Mouse (Mus musculus) left cerebral cortex, postnatal 14 days (tissue): ENCODE results near the gene Gm960. TPM values are rescaled to one million over a fixed set of nuclear protein-coding genes. Genes with fewer than 3 reads are reported as not detected.

Experiments
- microRNA-seq, 2 experiments: library from miRNA; unstranded; fragments of <30 nt; microRNA quantifications; one replicate each; pipeline ENCODE4 v1.2.0; 2022
- total RNA-seq, 2 experiments: library from RNA; stranded (reverse); gene quantifications; 2 replicates each; pipeline ENCODE4 v1.2.3; 2021

The Gm960 gene
- total RNA-seq, 2 experiments from 2014 or later: 1.8 to 2.1 TPM

Small RNAs within 50 kb of the gene (microRNA-seq; reads per million reads assigned to microRNA genes)
- gene Mir6986: 6.9 to 7.4 reads per million in 2 experiments

Other genes with a start within 250 kb of the Gm960 start
- gene Syt12, start 221.2 kb downstream of the Gm960 start, total RNA-seq: 10 to 100 TPM; 30.8 to 31.7 TPM
- not detected for gene 2010003K11Rik, start 200.1 kb downstream of the Gm960 start, total RNA-seq
- 10 to 100 TPM; 57.2 to 59.2 TPM for gene Pcx, start 188.2 kb downstream of the Gm960 start, total RNA-seq
- 10 to 100 TPM; 59.2 to 66.1 TPM for gene Lrfn4, start 83.0 kb downstream of the Gm960 start, total RNA-seq
- gene Rce1, start 73.0 kb downstream of the Gm960 start, total RNA-seq: 10 to 100 TPM; 20.4 to 20.6 TPM
- gene Sptbn2, start 12.5 kb upstream of the Gm960 start, total RNA-seq: 100 to 1,000 TPM; 702 to 775 TPM
- gene Rbm4b, start 57.8 kb upstream of the Gm960 start, total RNA-seq: 10 to 100 TPM; 13.6 to 14.3 TPM
- gene Rbm4, start 95.2 kb upstream of the Gm960 start, total RNA-seq: 10 to 100 TPM; 63.5 to 65.8 TPM
- 10 to 100 TPM; 12.9 to 19.3 TPM for gene Gm21992, start 112.9 kb upstream of the Gm960 start, total RNA-seq
- 10 to 100 TPM; 49.3 to 52.6 TPM for gene Rbm14, start 113.0 kb upstream of the Gm960 start, total RNA-seq
- gene Ccs, start 140.7 kb upstream of the Gm960 start, total RNA-seq: 10 to 100 TPM; 33.5 to 33.7 TPM
- gene Ccdc87, start 140.7 kb upstream of the Gm960 start, total RNA-seq: 1 to 10 TPM; 2.1 to 2.2 TPM
- gene Ctsf, start 156.5 kb upstream of the Gm960 start, total RNA-seq: 100 to 1,000 TPM; 115 to 120 TPM
- 1 to 10 TPM; 2.8 to 3.0 TPM for gene Actn3, start 179.2 kb upstream of the Gm960 start, total RNA-seq
- 10 to 100 TPM; 27.7 to 29.0 TPM for gene Zdhhc24, start 180.0 kb upstream of the Gm960 start, total RNA-seq
- 10 to 100 TPM; 46.5 to 47.2 TPM for gene Bbs1, start 208.0 kb upstream of the Gm960 start, total RNA-seq
- gene Dpp3, start 229.6 kb upstream of the Gm960 start, total RNA-seq: 10 to 100 TPM; 56.2 to 60.4 TPM
- gene Peli3, start 244.5 kb upstream of the Gm960 start, total RNA-seq: 10 to 100 TPM; 15.9 to 17.2 TPM